Mouse (Mus musculus) limb, embryonic 11.5 days (tissue): ENCODE data around the gene Dvl3. TPM values are rescaled to one million over a fixed set of nuclear protein-coding genes. Genes with fewer than 3 reads are reported as not detected.
A peak's percentile ranks its signal among the peaks of the same experiment; 100 is the strongest.

ENCODE experiments used
- ATAC-seq: fragments of 200-750 bp; cut with Nextera tagmentation; 2 replicates; pipeline ENCODE4 v1.8.0; 2017; ENCODE audit warnings: low read depth; ENCODE audit not compliant: insufficient number of reproducible peaks, low FRiP score, low TSS enrichment
- DNase-seq: peaks from one replicate; pipeline ENCODE4 v3.0.0-alpha.2; 2015; ENCODE audit warnings: low spot score
- H3K27ac ChIP-seq: fragments of 300-500 bp; sonication (generic); replicated peaks from 2 replicates; pipeline ENCODE4 v1.5.1; 2014; ENCODE audit warnings: low read depth, mild to moderate bottlenecking, low read length
- H3K27me3 ChIP-seq: fragments of 300-500 bp; sonication (generic); 2 replicates; pipeline ENCODE4 v1.6.1; 2014; ENCODE audit warnings: mild to moderate bottlenecking, low read length, mixed read lengths; ENCODE audit not compliant: control insufficient read depth, insufficient read depth
- H3K36me3 ChIP-seq: fragments of 300-500 bp; sonication (generic); 2 replicates; pipeline ENCODE4 v1.6.1; 2014; ENCODE audit warnings: mild to moderate bottlenecking, low read length, moderate library complexity, mixed read lengths; ENCODE audit not compliant: control insufficient read depth, insufficient read depth
- H3K4me1 ChIP-seq: fragments of 300-500 bp; sonication (generic); 2 replicates; pipeline ENCODE4 v1.6.1; 2014; ENCODE audit warnings: low read length, mixed read lengths; ENCODE audit not compliant: control insufficient read depth, insufficient read depth
- H3K4me2 ChIP-seq: fragments of 300-500 bp; sonication (generic); 2 replicates; pipeline ENCODE4 v1.6.1; 2014; ENCODE audit warnings: low read depth, mild to moderate bottlenecking, moderate library complexity; ENCODE audit not compliant: severe bottlenecking
- H3K4me3 ChIP-seq: fragments of 300-500 bp; sonication (generic); 2 replicates; pipeline ENCODE4 v1.5.1; 2014; ENCODE audit warnings: low read depth, low read length
- H3K9ac ChIP-seq: fragments of 300-500 bp; sonication (generic); 2 replicates; pipeline ENCODE4 v1.6.1; 2014; ENCODE audit warnings: mild to moderate bottlenecking, low read length
- H3K9me3 ChIP-seq: fragments of 300-500 bp; sonication (generic); 2 replicates; pipeline ENCODE4 v1.6.1; 2016; ENCODE audit warnings: low read length; ENCODE audit not compliant: control insufficient read depth
- WGBS: fragments of 180-500 bp; shearing (Covaris S2); extraction: QIAGEN DNeasy Blood & Tissue Kit; methylation state at CpG from one replicate; pipeline ENCODE4 v1.1.7; 2014; 5-methylcytosine and 5-hydroxymethylcytosine counted together
- polyA plus RNA-seq: library from polyadenylated mRNA; unstranded; fragments of >200 nt; fragmentation: Nextera tagmentation; extraction: Ambion mirVana; gene quantifications from 2 replicates; pipeline ENCODE4 v1.2.1, GENCODE M21; 2014

The Dvl3 gene
- polyA plus RNA-seq, 1 experiment from 2014 or later = 40.4 TPM

- Histone ChIP-seq H3K27me3 (no peaks in the 10 kb centered on the region), H3K4me2 (no peak overlapping the region), H3K4me1 (peaks cover 5% of the 10 kb centered on the region; the same call in 1 of the 2 replicates), H3K27ac (no peak overlapping the region), H3K9ac (no peak overlapping the region), H3K4me3 (no peak overlapping the region), H3K36me3 (peaks cover 35% of the 10 kb centered on the region), H3K9me3 (no peaks in the 10 kb centered on the region)
- DNase-seq = no peak
- ATAC-seq = no peak
- 93% methylated on average over 4 of the region's 4 CpGs for WGBS
Observed at GRCm38 (mm10) chr16:20540438-20540837, 23.7 kb downstream of the Dvl3 start.

- H3K27me3 ChIP-seq = no peaks in the 10 kb centered on the region
- H3K9me3 ChIP-seq = no peaks in the 10 kb centered on the region
- 91% methylated on average over 10 of the region's 10 CpGs for WGBS
- DNase-seq = no peak
- no peak overlapping the region for H3K4me3 ChIP-seq
- no peak overlapping the region for H3K27ac ChIP-seq
- peaks cover 4% of the 10 kb centered on the region for H3K4me1 ChIP-seq
- H3K36me3 ChIP-seq = peaks cover 25% of the 10 kb centered on the region
- no peak overlapping the region for H3K9ac ChIP-seq
- no peak overlapping the region for H3K4me2 ChIP-seq
- ATAC-seq = no peak
Observed at GRCm38 (mm10) chr16:20545696-20546095, 28.9 kb downstream of the Dvl3 start.

- no peak overlapping the region for H3K4me3 ChIP-seq
- no peak overlapping the region for H3K27ac ChIP-seq
- H3K36me3 ChIP-seq = peaks cover 24% of the 10 kb centered on the region
- peak overlapping the region; percentile 34; the same call in 1 of the 2 replicates for H3K9ac ChIP-seq
- H3K4me1 ChIP-seq = peaks cover 4% of the 10 kb centered on the region
- ATAC-seq = no peak
- WGBS = 50% methylated on average over 5 of the region's 5 CpGs
- H3K4me2 ChIP-seq = peak overlapping the region; percentile 90
- no peak for DNase-seq
- no peaks in the 10 kb centered on the region for H3K27me3 ChIP-seq
- no peaks in the 10 kb centered on the region for H3K9me3 ChIP-seq
Observed at GRCm38 (mm10) chr16:20547423-20547822, 30.6 kb downstream of the Dvl3 start.

- ATAC-seq = peak; percentile 97
- H3K9me3 ChIP-seq = no peaks in the 10 kb centered on the region
- peaks cover 24% of the 10 kb centered on the region for H3K36me3 ChIP-seq
- no peaks in the 10 kb centered on the region for H3K27me3 ChIP-seq
- H3K27ac ChIP-seq = no peak within 1 kb of the TSS
- peak within 1 kb of the TSS; percentile 84 for H3K4me3 ChIP-seq
- WGBS = under 1% methylated on average over 56 of the region's 56 CpGs
- H3K9ac ChIP-seq = peak within 1 kb of the TSS; percentile 76
- peaks cover 4% of the 10 kb centered on the region for H3K4me1 ChIP-seq
- H3K4me2 ChIP-seq = peak within 1 kb of the TSS; percentile 90
- DNase-seq = peak; percentile 97
Observed at GRCm38 (mm10) chr16:20548096-20548948, 31.5 kb downstream of the Dvl3 start, which contains the start of gene Abcf3. Abcf3 (plus strand) TSS chr16:20548577.

- peak overlapping the region; percentile 84 for H3K4me3 ChIP-seq
- no peak for DNase-seq
- no peaks in the 10 kb centered on the region for H3K27me3 ChIP-seq
- no peak for ATAC-seq
- H3K27ac ChIP-seq = no peak overlapping the region
- H3K36me3 ChIP-seq = peaks cover 20% of the 10 kb centered on the region
- H3K4me1 ChIP-seq = peaks cover 4% of the 10 kb centered on the region
- H3K4me2 ChIP-seq = peak overlapping the region; percentile 90
- WGBS = 50% methylated on average over 9 of the region's 9 CpGs
- H3K9ac ChIP-seq = peak overlapping the region; percentile 76
- no peaks in the 10 kb centered on the region for H3K9me3 ChIP-seq
Observed at GRCm38 (mm10) chr16:20549161-20549560, 32.4 kb downstream of the Dvl3 start.

GRCm38 (mm10) chr16:20551691-20552090 lies 34.9 kb downstream of the Dvl3 start:
- H3K4me3 ChIP-seq = no peak overlapping the region
- H3K9ac ChIP-seq = no peak overlapping the region
- no peak overlapping the region for H3K4me2 ChIP-seq
- ATAC-seq (no peak), DNase-seq (no peak)
- no peaks in the 10 kb centered on the region for H3K9me3 ChIP-seq
- peaks cover 17% of the 10 kb centered on the region for H3K36me3 ChIP-seq
- H3K27me3 ChIP-seq = no peaks in the 10 kb centered on the region
- peaks cover 4% of the 10 kb centered on the region for H3K4me1 ChIP-seq
- WGBS = 93% methylated on average over 5 of the region's 5 CpGs
- no peak overlapping the region for H3K27ac ChIP-seq

GRCm38 (mm10) chr16:20552594-20552993 lies 35.8 kb downstream of the Dvl3 start:
- H3K36me3 ChIP-seq = peaks cover 20% of the 10 kb centered on the region
- DNase-seq = no peak
- H3K4me2 ChIP-seq = no peak overlapping the region
- no peak overlapping the region for H3K4me3 ChIP-seq
- H3K27me3 ChIP-seq = no peaks in the 10 kb centered on the region
- 94% methylated on average over 1 of the region's 1 CpGs for WGBS
- H3K9ac ChIP-seq = no peak overlapping the region
- ATAC-seq = no peak
- H3K4me1 ChIP-seq = peaks cover 4% of the 10 kb centered on the region; the same call in 1 of the 2 replicates
- H3K27ac ChIP-seq = no peak overlapping the region
- no peaks in the 10 kb centered on the region for H3K9me3 ChIP-seq

GRCm38 (mm10) chr16:20555000-20555399 lies 38.2 kb downstream of the Dvl3 start:
- H3K9me3 ChIP-seq = no peaks in the 10 kb centered on the region
- H3K4me2 ChIP-seq = no peak overlapping the region
- H3K4me3 ChIP-seq = no peak overlapping the region
- H3K4me1 ChIP-seq = no peaks in the 10 kb centered on the region
- no peak overlapping the region for H3K9ac ChIP-seq
- no peaks in the 10 kb centered on the region for H3K27me3 ChIP-seq
- WGBS = 89% methylated on average over 6 of the region's 6 CpGs
- DNase-seq = no peak
- H3K27ac ChIP-seq = no peak overlapping the region
- H3K36me3 ChIP-seq = peaks cover 32% of the 10 kb centered on the region
- ATAC-seq = no peak
